Mouse (Mus musculus) hindbrain, embryonic 16.5 days (tissue): ENCODE results near the gene Gm9803. TPM values are rescaled to one million over a fixed set of nuclear protein-coding genes. Genes with fewer than 3 reads are reported as not detected.
"Not testable (repeated sequence)": the region's sequence is repeated elsewhere in the genome, so short reads cannot be mapped to it uniquely, and the experiment has no call there.

Experiments
- ATAC-seq: fragments of 200-750 bp; cut with Nextera tagmentation; 2 replicates; pipeline ENCODE4 v1.8.0; 2017; ENCODE audit warnings: moderate TSS enrichment, moderate library complexity
- H3K27ac ChIP-seq: fragments of 300-500 bp; sonication (generic); 2 replicates; pipeline ENCODE4 v1.5.1; 2014; ENCODE audit warnings: low read depth, mild to moderate bottlenecking, control low read depth, low read length, moderate library complexity
- H3K27me3 ChIP-seq: fragments of 300-500 bp; sonication (generic); replicated peaks from 2 replicates; pipeline ENCODE4 v1.6.1; 2014; ENCODE audit warnings: low read length; ENCODE audit not compliant: control insufficient read depth, insufficient read depth
- H3K36me3 ChIP-seq: fragments of 300-500 bp; sonication (generic); 2 replicates; pipeline ENCODE4 v1.6.1; 2014; ENCODE audit warnings: mild to moderate bottlenecking, low read length, moderate library complexity, mixed read lengths; ENCODE audit not compliant: control insufficient read depth, insufficient read depth
- H3K4me1 ChIP-seq: fragments of 300-500 bp; sonication (generic); 2 replicates; pipeline ENCODE4 v1.6.1; 2014; ENCODE audit warnings: low read depth, low read length; ENCODE audit not compliant: control insufficient read depth, insufficient read depth
- H3K4me2 ChIP-seq: fragments of 300-500 bp; sonication (generic); 2 replicates; pipeline ENCODE4 v1.6.1; 2014; ENCODE audit warnings: mild to moderate bottlenecking, low read length, control low read depth, moderate library complexity
- H3K4me3 ChIP-seq: fragments of 300-500 bp; sonication (generic); 2 replicates; pipeline ENCODE4 v1.5.1; 2014; ENCODE audit warnings: mild to moderate bottlenecking, low read length, control low read depth, moderate library complexity
- H3K9ac ChIP-seq: fragments of 300-500 bp; sonication (generic); 2 replicates; pipeline ENCODE4 v1.6.1; 2014; ENCODE audit warnings: low read depth, mild to moderate bottlenecking, control low read depth, low read length, moderate library complexity
- H3K9me3 ChIP-seq: fragments of 300-500 bp; sonication (generic); 2 replicates; pipeline ENCODE4 v1.6.1; 2014; ENCODE audit warnings: mild to moderate bottlenecking, low read length, moderate library complexity; ENCODE audit not compliant: control insufficient read depth
- WGBS: fragments of 180-500 bp; shearing (Covaris S2); extraction: QIAGEN DNeasy Blood & Tissue Kit; methylation state at CpG from one replicate; pipeline ENCODE4 v1.1.7; 2014; 5-methylcytosine and 5-hydroxymethylcytosine counted together
- polyA plus RNA-seq: library from polyadenylated mRNA; unstranded; fragments of >200 nt; fragmentation: Nextera tagmentation; extraction: Ambion mirVana; gene quantifications from 2 replicates; pipeline ENCODE4 v1.2.1, GENCODE M21; 2015

Gm9803 gene
- polyA plus RNA-seq, result 15.2 and 49.0 TPM in 2 replicates

DNA sequence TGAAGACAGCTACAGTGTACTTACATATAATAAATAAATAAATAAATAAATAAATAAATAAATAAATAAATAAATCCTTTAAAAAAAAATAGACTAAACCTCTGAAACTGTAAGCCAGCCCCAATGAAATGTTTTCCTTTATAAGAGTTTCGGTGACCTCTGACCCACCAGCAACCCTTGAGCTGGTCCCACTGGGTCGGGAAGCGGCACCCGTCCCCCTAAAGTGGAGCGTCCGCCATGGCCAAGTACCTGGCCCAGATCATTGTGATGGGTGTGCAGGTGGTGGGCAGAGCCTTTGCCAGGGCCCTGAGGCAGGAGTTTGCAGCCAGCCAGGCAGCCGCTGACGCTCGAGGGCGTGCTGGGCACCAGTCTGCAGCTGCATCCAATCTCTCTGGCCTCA, at the start of gene Gm9803:
Gene Gm9803 (plus strand): TSS at position 154 of the 400 bp plus-strand sequence.
- 94% methylated on average over 10 of the region's 10 CpGs for WGBS
- not testable (repeated sequence) for H3K27ac ChIP-seq, H3K4me3 ChIP-seq, ATAC-seq, H3K27me3 ChIP-seq, H3K9ac ChIP-seq, H3K36me3 ChIP-seq, H3K9me3 ChIP-seq, H3K4me2 ChIP-seq
- H3K4me1 ChIP-seq, result peaks cover 12% of the 10 kb centered on the region

DNA sequence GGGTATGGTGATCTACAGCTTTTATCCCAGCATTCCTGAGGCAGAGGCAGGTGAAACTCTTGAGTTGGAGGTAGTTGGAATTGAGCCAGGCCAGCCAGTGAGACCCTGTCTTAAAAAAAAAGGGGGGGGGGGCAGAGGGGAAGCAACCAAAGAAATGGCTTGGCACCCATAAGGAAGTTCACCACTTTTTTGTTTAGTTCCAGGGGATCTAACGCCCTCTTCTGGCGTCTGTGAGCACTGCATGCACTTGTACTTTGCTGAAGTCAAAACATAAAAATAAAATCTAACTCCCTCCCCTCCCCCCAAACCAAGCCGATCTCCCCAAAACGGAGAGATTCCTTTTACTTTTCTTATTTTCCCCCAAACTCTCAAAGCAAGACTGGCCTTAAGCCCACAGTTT, 48.5 kb upstream of the Gm9803 start:
- Histone ChIP-seq H3K4me2 (no peak overlapping the region), H3K9ac (no peak overlapping the region), H3K27me3 (no peaks in the 10 kb centered on the region), H3K4me1 (peaks cover 18% of the 10 kb centered on the region), H3K27ac (no peak overlapping the region), H3K36me3 (no peaks in the 10 kb centered on the region), H3K9me3 (no peaks in the 10 kb centered on the region), H3K4me3 (no peak overlapping the region)
- ATAC-seq, result no peak
- WGBS, result 58% methylated on average over 4 of the region's 4 CpGs

- H3K4me1 ChIP-seq, result peaks cover 22% of the 10 kb centered on the region
- H3K36me3 ChIP-seq, result no peaks in the 10 kb centered on the region
- H3K27ac ChIP-seq, result peak overlapping the region; percentile 31; the same call in 1 of the 2 replicates
- WGBS, result 6% methylated on average over 9 of the region's 9 CpGs
- H3K9me3 ChIP-seq, result no peaks in the 10 kb centered on the region
- peak overlapping the region; percentile 86 for H3K4me3 ChIP-seq
- H3K9ac ChIP-seq, result peak overlapping the region; percentile 89; the same call in 1 of the 2 replicates
- H3K4me2 ChIP-seq, result peak overlapping the region; percentile 99
- no peaks in the 10 kb centered on the region for H3K27me3 ChIP-seq
- ATAC-seq, result no peak
These were observed 46.4 kb upstream of the Gm9803 start for GRCm38 (mm10) chr10:43477459-43477858.

- Histone ChIP-seq H3K36me3 (no peaks in the 10 kb centered on the region), H3K27me3 (no peaks in the 10 kb centered on the region), H3K9me3 (no peaks in the 10 kb centered on the region), H3K4me1 (peaks cover 23% of the 10 kb centered on the region), H3K4me2 (peak overlapping the region; percentile 99), H3K4me3 (peak overlapping the region; percentile 86), H3K27ac (peak overlapping the region; percentile 95), H3K9ac (peak overlapping the region; percentile 89)
- under 1% methylated on average over 42 of the region's 42 CpGs for WGBS
- peak; percentile 38 for ATAC-seq
These were observed 45.8 kb upstream of the Gm9803 start for GRCm38 (mm10) chr10:43477865-43478681.

- under 1% methylated on average over 53 of the region's 101 CpGs for WGBS
These were observed 45.0 kb upstream of the Gm9803 start, which contains the start of gene Bend3 for GRCm38 (mm10) chr10:43478751-43479435. Gene Bend3, plus strand, starts transcription at chr10:43478831.

DNA sequence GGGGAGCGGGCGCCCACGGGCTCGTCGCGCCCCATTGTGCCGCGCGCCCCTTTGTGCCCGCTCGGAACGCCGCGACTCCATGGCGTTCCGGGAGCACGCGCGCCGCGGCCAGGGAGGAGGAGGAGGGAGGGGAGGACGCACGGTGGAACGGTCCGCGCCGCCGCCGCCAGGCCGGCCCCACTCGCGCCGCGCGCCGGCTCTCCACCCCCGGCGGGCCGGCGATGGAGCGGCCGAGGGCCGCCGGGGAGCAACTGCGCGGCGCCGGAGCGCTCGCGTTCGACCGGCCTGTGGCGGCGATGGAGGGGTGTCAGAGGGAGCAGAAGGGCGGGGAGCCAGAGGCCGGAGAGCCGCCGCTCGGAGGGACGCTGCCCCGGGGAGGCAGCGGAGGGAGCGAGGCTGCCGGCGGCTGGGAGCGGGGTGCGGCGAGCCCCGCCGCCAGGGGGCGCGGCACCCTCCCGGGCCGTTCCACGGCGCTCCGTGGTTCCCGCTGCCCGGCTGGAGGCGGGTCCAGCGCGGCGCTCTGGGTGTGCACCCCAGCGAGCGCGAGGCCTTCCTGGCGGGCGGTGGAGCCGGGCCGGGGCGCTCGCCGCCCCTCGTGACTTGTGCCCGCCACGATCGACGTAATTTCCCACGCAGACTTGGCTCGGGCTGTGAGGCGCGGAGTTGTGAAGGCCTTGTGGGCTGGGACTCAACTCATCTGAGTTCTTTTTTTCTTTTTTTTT, 44.3 kb upstream of the Gm9803 start:
- ATAC-seq, result peak; percentile 88
- Histone ChIP-seq H3K4me1 (peaks cover 30% of the 10 kb centered on the region), H3K27me3 (no peaks in the 10 kb centered on the region), H3K9ac (peak overlapping the region; percentile 89), H3K4me3 (peak overlapping the region; percentile 86), H3K9me3 (no peaks in the 10 kb centered on the region), H3K27ac (peak overlapping the region; percentile 95), H3K4me2 (peak overlapping the region; percentile 99), H3K36me3 (no peaks in the 10 kb centered on the region)
- WGBS, result under 1% methylated on average over 45 of the region's 103 CpGs

More at GRCm38 (mm10) chr10:43478751-43479435, 45.0 kb upstream of the Gm9803 start, which contains the start of gene Bend3:
- no peaks in the 10 kb centered on the region for H3K9me3 ChIP-seq
- peak within 1 kb of the TSS; percentile 95 for H3K27ac ChIP-seq
- H3K36me3 ChIP-seq, result no peaks in the 10 kb centered on the region
- peak within 1 kb of the TSS; percentile 89 for H3K9ac ChIP-seq
- H3K4me1 ChIP-seq, result peaks cover 30% of the 10 kb centered on the region
- ATAC-seq, result peak; percentile 75
- peak within 1 kb of the TSS; percentile 86 for H3K4me3 ChIP-seq
- H3K4me2 ChIP-seq, result peak within 1 kb of the TSS; percentile 99
- no peaks in the 10 kb centered on the region for H3K27me3 ChIP-seq

DNA sequence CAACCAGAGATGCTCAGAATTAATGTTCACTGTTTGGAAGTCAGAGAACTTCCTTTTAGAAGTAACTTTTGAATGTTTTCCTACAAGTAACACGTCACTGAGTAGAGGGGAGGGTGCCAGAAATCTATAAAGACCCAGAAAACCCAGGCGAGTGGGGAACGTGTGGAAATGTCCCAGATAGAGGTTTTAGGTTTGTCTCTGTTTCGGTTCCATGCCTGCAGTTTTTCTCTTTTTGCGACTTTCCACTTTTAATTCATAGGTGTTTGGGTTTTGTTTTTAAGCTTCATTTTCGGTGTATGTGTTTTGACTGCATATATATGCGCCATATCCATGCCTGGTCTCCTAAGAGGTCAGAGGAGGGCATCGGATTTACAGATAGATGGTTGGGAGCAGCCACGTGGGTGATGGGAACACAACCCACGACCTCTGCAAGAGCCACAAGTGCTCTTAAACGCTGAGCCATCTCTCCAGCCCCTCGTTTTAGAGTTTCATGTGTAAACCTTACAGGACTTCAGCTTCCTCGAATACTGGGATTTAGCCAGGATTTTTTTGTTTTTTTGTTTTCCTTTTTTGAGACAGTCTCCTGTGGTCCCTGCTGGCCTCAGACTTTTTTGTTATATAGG, 43.5 kb upstream of the Gm9803 start:
- peak overlapping the region; percentile 86 for H3K4me3 ChIP-seq
- H3K27ac ChIP-seq, result peak overlapping the region; percentile 95
- no peak for ATAC-seq
- WGBS, result 4% methylated on average over 13 of the region's 13 CpGs
- peak overlapping the region; percentile 89 for H3K9ac ChIP-seq
- no peaks in the 10 kb centered on the region for H3K27me3 ChIP-seq
- H3K4me1 ChIP-seq, result peaks cover 30% of the 10 kb centered on the region
- no peaks in the 10 kb centered on the region for H3K9me3 ChIP-seq
- H3K4me2 ChIP-seq, result peak overlapping the region; percentile 99
- H3K36me3 ChIP-seq, result no peaks in the 10 kb centered on the region

- Histone ChIP-seq H3K4me1 (peaks cover 30% of the 10 kb centered on the region), H3K36me3 (no peaks in the 10 kb centered on the region), H3K9me3 (no peaks in the 10 kb centered on the region), H3K27me3 (no peaks in the 10 kb centered on the region), H3K27ac (no peak overlapping the region), H3K9ac (no peak overlapping the region), H3K4me2 (no peak overlapping the region), H3K4me3 (no peak overlapping the region)
- no peak for ATAC-seq
- 46% methylated on average over 4 of the region's 4 CpGs for WGBS
These were observed 42.7 kb upstream of the Gm9803 start for GRCm38 (mm10) chr10:43481179-43481578.
